Mouse (Mus musculus) liver, embryonic 14.5 days (tissue): ENCODE results near the gene Scnn1a.

Experiments
- CTCF ChIP-seq: IDR thresholded peaks from 2 replicates; pipeline ENCODE4 v1.5.1; 2016; ENCODE audit warnings: antibody characterized with exemption, low read depth, control low read depth
- EP300 ChIP-seq: IDR thresholded peaks from 2 replicates; pipeline ENCODE4 v1.6.1; 2016; ENCODE audit warnings: antibody characterized with exemption, low read depth

DNA sequence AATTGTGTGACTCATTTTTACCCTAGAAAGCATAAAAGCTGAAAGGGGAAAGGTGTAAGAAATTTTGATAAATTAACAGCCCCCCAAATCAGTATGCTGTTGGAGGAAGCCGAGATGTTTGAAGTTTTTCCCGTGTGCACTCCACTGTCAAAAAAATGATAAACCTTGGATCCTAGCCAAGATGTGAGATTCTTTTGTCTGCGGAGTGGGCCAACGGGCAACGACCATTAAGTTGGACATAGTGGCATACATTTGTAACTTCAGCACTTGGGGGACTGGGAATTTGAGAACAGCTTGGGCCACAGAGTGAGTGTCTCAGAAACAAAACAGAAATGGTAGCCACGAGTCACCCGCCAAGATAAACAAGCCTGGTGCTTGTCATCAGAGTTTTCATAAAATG lies 3.4 kb upstream of the Scnn1a start:
- TF ChIP-seq EP300 (no peak), CTCF (no peak)
